Mouse (Mus musculus): ENCODE results near the gene Psmd13.

GRCm38 (mm10) chr7:140941222-140942051 lies 59.7 kb downstream of the Psmd13 start, which contains the start of gene Pgghg:
- TF ChIP-seq CTCF (IDR thresholded peaks at IDR 0.05) = peak; percentile 94
- TF ChIP-seq EP300 (IDR thresholded peaks at IDR 0.05; ENCODE audit: insufficient read depth, low read depth, low read length) = peak; percentile 10; the same call in 1 of the 2 replicates
- peak; percentile 92 for TF ChIP-seq POLR2A (IDR thresholded peaks at IDR 0.05; ENCODE audit: insufficient read depth, low read depth, low read length)

Measured in heart, adult 2 months (tissue).